Mouse (Mus musculus): ENCODE data around the gene Minpp1. TPM values are rescaled to one million over a fixed set of nuclear protein-coding genes. Genes with fewer than 3 reads are reported as not detected.

Gene Minpp1
- total and polyA plus RNA-seq, 3 experiments = 176 to 256 TPM; not detected in 1

DNA sequence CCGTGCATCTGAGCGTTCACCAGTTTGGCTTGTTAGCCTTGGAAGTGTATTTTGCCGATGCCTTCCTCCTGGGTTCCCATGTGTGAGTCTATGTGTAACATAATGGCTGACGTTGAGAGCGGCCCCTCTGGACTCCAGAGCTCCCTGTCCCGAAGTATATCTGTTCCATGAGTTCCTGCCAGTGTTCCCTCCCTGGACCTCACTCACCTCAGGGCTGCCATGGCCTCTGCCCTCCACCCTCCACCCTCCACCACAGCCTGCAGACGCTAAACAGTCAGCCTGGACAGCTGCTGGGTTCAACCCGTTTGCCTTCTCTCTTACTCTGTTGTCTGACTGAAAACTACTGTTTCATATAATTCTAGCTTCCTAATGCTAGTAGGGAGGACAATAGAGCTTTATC is 20.5 kb downstream of the Minpp1 start:
- H3K4me1 ChIP-seq (ENCODE audit: control insufficient read depth in 1 of 2, insufficient read depth in 2 of 2, low read length in 2 of 2) = peaks cover 19% of the 10 kb centered on the region in 2 experiments
- H3K79me2 ChIP-seq (ENCODE audit: control insufficient read depth, insufficient read depth, low read length, poor library complexity) = peaks cover 43% of the 10 kb centered on the region
- DNase-seq (ENCODE audit: low read depth, low spot score) = no peak
- H3K9ac ChIP-seq (ENCODE audit: control insufficient read depth, low read depth, low read length, poor library complexity, severe bottlenecking) = no peak overlapping the region
- no peak overlapping the region for H3K4me3 ChIP-seq (ENCODE audit: control insufficient read depth in 1 of 2, insufficient read depth in 1 of 2, low read depth in 2 of 2, low read length in 2 of 2)
- TF ChIP-seq GATA1 (IDR thresholded peaks at IDR 0.05; ENCODE audit: low read depth, low read length) (no peak), ZKSCAN1 (IDR thresholded peaks at IDR 0.05; ENCODE audit: low read depth, low read length) (no peak), RCOR1 (IDR thresholded peaks at IDR 0.05; ENCODE audit: low read depth, low read length) (no peak), MYC (IDR thresholded peaks at IDR 0.05; ENCODE audit: low read depth, low read length) (no peak), TBP (IDR thresholded peaks at IDR 0.05; ENCODE audit: low read depth, low read length) (no peak), ZMIZ1 (IDR thresholded peaks at IDR 0.05; ENCODE audit: low read depth, low read length) (no peak)
- no peaks in the 10 kb centered on the region for H3K9me3 ChIP-seq (replicated peaks; ENCODE audit: insufficient read depth, low read length)
- H3K27me3 ChIP-seq (ENCODE audit: control insufficient read depth in 1 of 2, insufficient read depth in 2 of 2, low read length in 2 of 2) = no peaks in the 10 kb centered on the region
- H3K27ac ChIP-seq (ENCODE audit: control insufficient read depth, low read depth, low read length) = no peak overlapping the region
- peaks cover 41 to 61% of the 10 kb centered on the region in 2 experiments for H3K36me3 ChIP-seq (ENCODE audit: control insufficient read depth in 1 of 2, insufficient read depth in 2 of 2, low read length in 2 of 2)

- Histone ChIP-seq H3K4me1 (ENCODE audit: control insufficient read depth in 1 of 2, insufficient read depth in 2 of 2, low read length in 2 of 2) (peaks cover 19 to 21% of the 10 kb centered on the region in 2 experiments), H3K27me3 (ENCODE audit: control insufficient read depth in 1 of 2, insufficient read depth in 2 of 2, low read length in 2 of 2) (no peaks in the 10 kb centered on the region), H3K79me2 (ENCODE audit: control insufficient read depth, insufficient read depth, low read length, poor library complexity) (peaks cover 41% of the 10 kb centered on the region), H3K4me3 (ENCODE audit: control insufficient read depth in 1 of 2, insufficient read depth in 1 of 2, low read depth in 2 of 2, low read length in 2 of 2) (no peak overlapping the region), H3K27ac (ENCODE audit: control insufficient read depth, low read depth, low read length) (no peak overlapping the region), H3K9me3 (replicated peaks; ENCODE audit: insufficient read depth, low read length) (no peaks in the 10 kb centered on the region), H3K9ac (ENCODE audit: control insufficient read depth, low read depth, low read length, poor library complexity, severe bottlenecking) (no peak overlapping the region), H3K36me3 (ENCODE audit: control insufficient read depth in 1 of 2, insufficient read depth in 2 of 2, low read length in 2 of 2) (peaks cover 44 to 62% of the 10 kb centered on the region in 2 experiments)
- TF ChIP-seq RAD21 (IDR thresholded peaks at IDR 0.05; ENCODE audit: low read depth, low read length) (no peak), NRF1 (IDR thresholded peaks at IDR 0.05; ENCODE audit: insufficient read depth, low read depth, low read length, poor library complexity, severe bottlenecking) (no peak)
- no peak for DNase-seq (ENCODE audit: low read depth, low spot score)
Observed at GRCm38 (mm10) chr19:32506514-32506913, 20.9 kb downstream of the Minpp1 start.

- Histone ChIP-seq H3K9me3 (replicated peaks; ENCODE audit: insufficient read depth, low read length) (no peaks in the 10 kb centered on the region), H3K79me2 (ENCODE audit: control insufficient read depth, insufficient read depth, low read length, poor library complexity) (peaks cover 39% of the 10 kb centered on the region), H3K27ac (ENCODE audit: control insufficient read depth, low read depth, low read length) (no peak overlapping the region), H3K36me3 (ENCODE audit: control insufficient read depth in 1 of 2, insufficient read depth in 2 of 2, low read length in 2 of 2) (peaks cover 42 to 64% of the 10 kb centered on the region in 2 experiments), H3K9ac (ENCODE audit: control insufficient read depth, low read depth, low read length, poor library complexity, severe bottlenecking) (no peak overlapping the region), H3K27me3 (ENCODE audit: control insufficient read depth in 1 of 2, insufficient read depth in 2 of 2, low read length in 2 of 2) (no peaks in the 10 kb centered on the region), H3K4me1 (ENCODE audit: control insufficient read depth in 1 of 2, insufficient read depth in 2 of 2, low read length in 2 of 2) (peaks cover 19 to 21% of the 10 kb centered on the region in 2 experiments), H3K4me3 (ENCODE audit: control insufficient read depth in 1 of 2, insufficient read depth in 1 of 2, low read depth in 2 of 2, low read length in 2 of 2) (no peak overlapping the region)
- TF ChIP-seq TCF12 (IDR thresholded peaks at IDR 0.05; ENCODE audit: low read depth, low read length) = no peak
- peak; percentile 7 for DNase-seq (ENCODE audit: low read depth, low spot score)
Observed at GRCm38 (mm10) chr19:32507100-32507499, 21.5 kb downstream of the Minpp1 start.

- Histone ChIP-seq H3K9ac (ENCODE audit: control insufficient read depth, low read depth, low read length, poor library complexity, severe bottlenecking) (no peak overlapping the region), H3K27me3 (ENCODE audit: control insufficient read depth in 1 of 2, insufficient read depth in 2 of 2, low read length in 2 of 2) (no peaks in the 10 kb centered on the region), H3K79me2 (ENCODE audit: control insufficient read depth, insufficient read depth, low read length, poor library complexity) (peaks cover 40% of the 10 kb centered on the region), H3K36me3 (ENCODE audit: control insufficient read depth in 1 of 2, insufficient read depth in 2 of 2, low read length in 2 of 2) (peaks cover 44 to 67% of the 10 kb centered on the region in 2 experiments), H3K27ac (ENCODE audit: control insufficient read depth, low read depth, low read length) (no peak overlapping the region), H3K4me1 (ENCODE audit: control insufficient read depth in 1 of 2, insufficient read depth in 2 of 2, low read length in 2 of 2) (peaks cover 19 to 21% of the 10 kb centered on the region in 2 experiments), H3K9me3 (replicated peaks; ENCODE audit: insufficient read depth, low read length) (no peaks in the 10 kb centered on the region), H3K4me3 (ENCODE audit: control insufficient read depth in 1 of 2, insufficient read depth in 1 of 2, low read depth in 2 of 2, low read length in 2 of 2) (no peak overlapping the region)
- peak in 1 of 2 experiments; percentile 28; a peak in 1 of 4 replicates for TF ChIP-seq POLR2A (IDR thresholded peaks at IDR 0.05; ENCODE audit: control insufficient read depth in 1 of 2, insufficient read depth in 1 of 2, low read depth in 1 of 2, low read length in 2 of 2, poor library complexity in 1 of 2)
- no peak for TF ChIP-seq SIN3A (IDR thresholded peaks at IDR 0.05; ENCODE audit: low read length)
- no peak for TF ChIP-seq SMC3 (IDR thresholded peaks at IDR 0.05; ENCODE audit: low read depth, low read length)
- peak; percentile 92 for TF ChIP-seq MAFK (IDR thresholded peaks at IDR 0.05; ENCODE audit: borderline replicate concordance, low read depth, low read length)
- peak; percentile 10 for DNase-seq (ENCODE audit: low read depth, low spot score)
Observed at GRCm38 (mm10) chr19:32507526-32507925, 22.0 kb downstream of the Minpp1 start.

All from MEL (cell line).